Mouse (Mus musculus): Measurements from ENCODE around the gene Hipk2.

Hipk2 gene

DNA sequence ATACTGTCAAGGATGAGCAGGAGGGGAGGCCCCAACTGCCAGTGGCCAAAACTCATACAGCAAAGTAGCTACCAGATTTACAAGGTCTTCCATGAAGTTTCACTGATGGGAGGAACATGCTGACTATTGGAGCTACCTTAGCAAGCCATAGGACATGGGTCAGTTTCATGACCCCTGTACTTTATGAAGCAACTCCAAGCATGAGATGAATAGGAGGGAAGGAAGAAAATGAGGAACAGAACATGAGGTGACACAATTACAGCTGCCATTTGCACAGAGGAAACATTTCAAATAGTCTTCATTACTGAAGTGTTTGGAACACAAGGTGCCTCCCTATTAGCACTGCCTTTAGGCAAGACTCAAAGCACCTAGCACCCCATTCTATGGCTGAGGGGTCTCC, 10.2 kb downstream of the Hipk2 start:
- no peak for DNase-seq

DNA sequence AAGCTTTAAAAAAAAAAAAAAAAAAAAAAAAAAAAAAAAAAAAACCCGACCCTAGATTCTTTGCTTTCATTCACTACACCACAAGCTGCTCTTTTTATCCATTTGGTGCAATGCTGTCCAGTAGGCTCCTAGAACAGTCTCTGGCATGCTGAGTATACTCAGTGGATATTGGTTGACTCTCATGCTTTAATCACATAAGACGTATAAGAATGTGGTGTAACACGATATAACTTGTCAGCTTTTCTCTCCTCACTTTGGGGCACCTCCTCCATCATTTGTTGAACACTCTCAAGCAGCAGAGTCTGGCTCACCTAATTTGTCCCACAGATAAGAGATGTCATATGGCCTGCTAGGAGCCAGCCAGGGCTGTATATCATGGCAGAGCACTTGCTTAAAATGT, 12.4 kb downstream of the Hipk2 start:
- DNase-seq: no peak

DNA sequence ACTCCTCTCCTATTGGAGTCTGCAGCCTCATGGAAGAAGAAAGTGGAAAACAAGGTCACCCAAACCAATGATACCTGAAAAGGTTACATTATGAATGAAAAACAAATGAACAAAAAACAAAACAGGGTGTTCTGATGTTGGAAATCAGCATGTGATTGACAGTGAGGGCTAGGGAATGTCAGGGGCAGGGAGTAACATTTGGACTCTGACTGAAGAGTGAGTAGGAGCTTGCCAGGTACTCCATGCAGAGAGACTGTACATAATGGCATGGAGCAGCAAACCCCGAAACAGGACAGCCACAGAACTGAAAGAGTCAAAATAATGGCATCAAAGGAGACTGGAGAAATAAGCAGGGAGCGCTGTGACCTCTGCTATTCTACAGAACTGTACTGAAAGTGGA, 15.7 kb downstream of the Hipk2 start:
- DNase-seq: no peak

DNA sequence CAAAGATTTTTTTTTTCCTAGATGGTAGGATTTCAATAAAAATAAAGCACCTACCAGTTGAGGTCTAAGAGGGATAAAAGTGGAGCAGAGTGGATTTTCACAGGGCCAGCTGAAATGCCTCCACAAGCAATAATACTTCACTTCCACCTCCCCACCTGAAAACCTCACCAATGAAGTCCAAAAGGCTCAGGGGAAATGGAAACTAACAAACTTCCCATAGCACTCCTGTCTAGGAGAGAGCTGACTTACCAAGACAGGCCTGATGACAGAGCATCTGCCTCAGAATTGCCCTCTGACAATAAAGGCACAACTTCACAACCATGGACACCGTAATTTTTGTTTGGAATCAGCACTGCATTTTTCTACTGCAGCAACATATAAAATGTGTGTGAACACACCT, 16.1 kb downstream of the Hipk2 start:
- DNase-seq: no peak

DNA sequence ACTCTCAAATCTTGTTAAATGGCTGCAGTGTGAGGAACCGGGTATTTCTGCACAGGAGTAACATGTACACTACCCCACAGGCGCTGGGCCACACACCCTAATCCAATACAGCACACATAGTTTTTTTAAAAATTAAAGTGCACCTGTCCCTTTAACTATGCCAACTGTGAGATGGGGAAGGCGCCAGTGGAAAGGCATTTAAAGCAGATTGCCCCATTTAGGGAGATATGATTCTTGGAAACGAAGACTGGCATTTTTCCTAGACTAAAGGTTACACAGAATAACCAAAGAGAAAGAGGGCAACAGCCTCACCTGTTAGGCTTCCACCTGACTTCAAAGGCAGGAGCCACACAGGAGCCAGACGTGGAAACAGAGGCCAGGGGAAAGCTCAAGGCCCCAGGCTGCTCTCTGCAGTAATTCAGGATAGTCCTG, 22.4 kb downstream of the Hipk2 start:
- DNase-seq: peak; percentile 28

DNA sequence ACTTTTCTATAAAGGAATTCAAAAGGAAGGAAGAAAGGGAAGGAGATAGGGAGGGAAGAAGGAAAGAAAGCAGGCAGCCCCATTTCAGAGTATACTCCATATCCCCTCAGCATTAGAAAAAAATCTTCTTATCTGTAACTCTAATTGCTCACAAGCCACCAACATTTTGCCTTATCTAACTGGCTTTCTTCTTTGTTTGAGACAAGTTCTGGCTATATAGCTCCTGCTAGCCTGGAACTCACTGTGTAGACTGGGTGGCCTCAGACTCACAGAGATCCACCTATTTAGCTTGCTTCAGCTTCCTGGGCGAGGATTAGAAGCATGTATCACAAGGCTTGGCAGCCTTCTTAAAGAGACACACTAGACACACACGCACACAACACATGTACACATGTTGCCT, 24.2 kb downstream of the Hipk2 start:
- no peak for DNase-seq

DNA sequence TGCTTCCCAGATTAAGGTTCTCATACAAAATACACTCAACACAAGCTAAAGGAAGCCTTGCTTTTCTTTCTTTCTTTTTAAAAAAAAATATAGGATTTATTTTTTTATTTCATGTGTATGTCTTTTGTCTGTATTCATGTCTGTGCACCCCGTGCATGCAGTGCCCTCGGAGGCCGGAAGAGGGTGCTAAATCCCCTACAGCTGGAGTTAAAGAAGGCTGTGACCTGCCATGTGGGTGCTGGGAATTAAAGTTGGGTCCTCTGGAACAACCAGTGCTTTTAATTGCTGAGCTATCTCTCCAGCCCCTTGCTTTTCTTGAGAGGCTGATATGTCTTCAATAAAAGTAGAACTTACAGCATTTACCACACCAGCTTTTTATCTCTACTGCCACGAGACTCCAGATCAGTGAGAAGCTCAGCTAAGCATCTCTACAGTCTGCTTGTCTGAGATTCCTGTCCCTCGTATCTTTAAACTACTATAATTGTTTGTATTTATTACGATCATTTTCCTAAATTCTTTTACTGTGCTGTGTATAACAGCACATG, 25.2 kb downstream of the Hipk2 start:
- no peak for DNase-seq

DNA sequence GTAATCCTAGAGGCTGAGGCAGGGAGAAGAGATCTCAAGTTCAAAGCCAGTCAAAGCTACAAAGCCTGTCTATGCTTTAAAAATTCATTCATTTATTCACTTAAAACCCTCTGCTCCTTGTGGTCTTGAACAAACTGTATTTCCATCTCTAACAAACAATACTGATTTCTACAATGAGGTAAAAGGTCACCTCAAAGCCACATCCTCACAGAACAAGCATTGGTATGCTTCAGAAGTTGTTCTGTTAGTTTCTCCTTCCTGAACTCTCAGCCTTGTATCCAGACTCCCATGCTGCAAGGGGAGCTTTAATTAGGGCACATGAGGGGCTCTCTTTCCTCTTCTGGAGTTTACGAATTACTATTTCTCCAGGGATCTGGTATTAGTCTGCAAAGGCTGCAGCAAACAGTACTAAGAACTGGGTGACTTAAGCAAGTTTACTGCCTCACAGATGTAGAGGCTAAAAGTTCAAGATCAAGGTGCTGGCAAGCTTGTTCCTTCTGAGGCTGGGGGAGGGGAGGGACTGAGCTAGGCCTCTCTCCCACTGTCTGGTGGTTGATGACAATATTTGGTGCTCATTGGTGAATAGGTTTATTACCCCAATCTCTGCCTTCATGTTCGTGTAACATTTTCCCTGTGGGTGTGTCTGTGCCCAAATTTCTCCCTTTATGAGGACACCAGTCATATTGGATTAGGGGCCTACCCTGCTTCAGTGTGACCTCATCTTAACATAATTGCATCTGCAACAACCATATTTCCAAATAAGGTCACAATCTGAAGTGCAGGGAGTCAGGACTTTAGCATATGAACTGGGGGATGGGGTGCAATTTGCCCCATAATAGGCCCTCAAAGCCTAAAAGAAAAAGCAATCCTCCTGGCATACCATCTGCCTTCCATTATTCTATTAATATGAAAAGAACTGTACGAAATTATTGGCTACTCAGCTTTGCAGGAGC, 27.7 kb downstream of the Hipk2 start:
- DNase-seq: no peak

DNA sequence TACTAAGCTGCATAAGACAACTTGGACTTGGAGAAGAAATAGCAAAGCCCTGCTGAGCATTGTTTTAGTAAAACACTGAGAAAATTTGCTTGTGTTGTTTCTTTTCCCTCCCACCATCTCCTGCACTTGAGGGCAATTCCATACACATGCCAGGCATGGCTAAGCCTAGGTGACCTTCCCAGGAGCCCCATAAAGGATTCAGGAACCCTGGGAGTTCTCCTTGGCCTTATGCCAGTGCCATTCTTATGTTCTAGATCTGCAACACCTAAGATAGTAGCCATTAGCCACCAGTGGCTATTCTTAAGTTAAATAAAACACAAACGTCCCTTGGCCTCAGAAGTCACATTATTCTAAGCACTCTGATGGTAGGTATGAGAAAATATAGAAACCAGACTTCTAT, 28.5 kb downstream of the Hipk2 start:
- DNase-seq: no peak

DNA sequence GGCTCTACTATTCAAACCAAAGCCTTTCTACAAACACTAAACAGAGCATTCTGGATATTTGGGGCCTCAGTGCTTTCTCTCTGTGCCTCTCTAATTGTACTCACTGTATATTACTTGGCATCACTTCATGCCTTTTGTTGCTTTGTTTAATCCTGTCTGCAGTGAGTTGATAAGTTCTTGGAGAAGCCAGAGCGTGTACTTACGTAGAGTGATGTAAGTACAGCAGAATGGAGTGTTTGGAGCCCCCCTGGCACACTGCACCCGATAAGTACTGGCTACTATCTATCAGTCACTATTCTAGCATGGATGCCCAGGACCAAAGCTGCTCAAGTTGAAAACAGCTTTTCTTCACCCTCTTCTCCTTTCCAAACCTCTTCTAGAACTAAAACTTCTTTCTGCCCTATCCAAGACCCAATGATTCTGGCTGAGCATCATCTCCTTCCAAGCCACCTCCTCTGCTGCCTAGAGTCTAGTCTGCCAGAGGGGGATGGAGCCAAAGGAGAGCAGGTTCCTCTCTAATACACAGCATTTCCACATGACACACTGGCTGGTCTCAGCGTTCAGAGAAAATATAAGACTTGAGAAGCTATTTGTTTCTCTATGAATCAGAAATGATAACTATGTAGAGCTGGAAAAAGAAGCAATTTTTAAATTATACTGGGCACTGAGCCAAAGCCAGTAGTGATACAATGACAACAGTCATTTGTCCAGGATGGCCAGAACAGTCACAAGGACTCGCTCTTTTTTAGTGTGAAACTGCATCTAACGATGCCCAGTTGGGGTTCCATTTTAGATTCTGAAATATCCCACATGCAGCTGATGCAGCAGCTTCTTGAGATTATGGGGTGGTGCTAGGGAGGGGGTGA, 29.4 kb downstream of the Hipk2 start:
- DNase-seq: no peak

DNA sequence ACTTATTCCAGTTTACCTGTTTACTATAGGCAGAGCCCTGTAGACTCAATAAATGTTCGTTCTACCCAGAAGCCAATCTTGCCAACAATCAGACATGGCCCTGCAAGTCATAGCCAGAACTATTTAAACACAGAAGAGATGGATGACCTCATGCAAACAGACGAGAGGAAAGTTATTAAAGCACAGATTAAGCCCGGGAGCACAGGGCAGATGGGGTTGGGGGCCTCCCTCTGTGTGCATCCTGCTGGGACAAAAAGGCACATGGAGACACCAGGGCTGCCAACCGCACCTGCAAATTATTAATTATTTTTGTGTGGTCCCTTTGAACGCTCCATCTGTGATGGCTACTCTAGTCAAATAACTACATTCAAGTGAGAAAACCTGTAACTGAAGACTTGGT, 30.1 kb downstream of the Hipk2 start:
- no peak for DNase-seq

DNA sequence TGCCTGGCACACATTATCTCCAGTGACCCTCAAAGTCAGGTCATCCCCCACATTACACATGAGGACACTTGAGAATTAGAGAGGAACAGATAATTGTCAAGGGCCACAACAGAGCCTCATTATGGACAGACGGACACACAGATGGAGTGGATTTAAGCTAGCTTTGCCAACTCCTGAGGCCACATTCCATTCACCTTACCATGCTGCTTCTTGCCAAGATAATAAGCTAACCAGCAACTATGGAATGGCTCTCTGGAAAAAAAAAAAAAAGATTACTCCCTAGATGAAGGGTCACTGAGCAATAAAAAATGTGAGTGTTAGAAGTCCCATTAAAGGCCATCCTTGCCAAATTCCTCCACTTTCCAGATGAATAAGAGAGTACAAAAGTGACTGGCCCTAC, 30.8 kb downstream of the Hipk2 start:
- DNase-seq: no peak

DNA sequence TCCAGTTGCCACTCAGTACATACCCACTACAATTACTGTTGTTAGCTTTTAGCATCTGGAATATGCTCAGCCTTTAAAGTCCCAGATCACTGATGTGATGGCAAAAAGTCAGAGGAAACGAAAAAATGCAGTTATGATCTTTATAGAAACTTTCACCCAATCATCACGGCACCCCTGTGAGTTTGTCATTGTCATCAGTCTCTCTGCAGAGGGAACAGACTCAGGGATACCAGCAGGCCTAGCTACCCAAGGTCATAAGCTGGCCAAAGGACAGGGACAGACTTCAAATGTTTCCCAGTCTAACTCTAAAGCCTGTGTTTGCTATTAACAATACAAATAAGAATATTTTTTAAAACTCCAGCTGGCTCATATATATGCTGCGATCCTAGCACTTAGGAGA, 34.4 kb downstream of the Hipk2 start:
- no peak for DNase-seq

DNA sequence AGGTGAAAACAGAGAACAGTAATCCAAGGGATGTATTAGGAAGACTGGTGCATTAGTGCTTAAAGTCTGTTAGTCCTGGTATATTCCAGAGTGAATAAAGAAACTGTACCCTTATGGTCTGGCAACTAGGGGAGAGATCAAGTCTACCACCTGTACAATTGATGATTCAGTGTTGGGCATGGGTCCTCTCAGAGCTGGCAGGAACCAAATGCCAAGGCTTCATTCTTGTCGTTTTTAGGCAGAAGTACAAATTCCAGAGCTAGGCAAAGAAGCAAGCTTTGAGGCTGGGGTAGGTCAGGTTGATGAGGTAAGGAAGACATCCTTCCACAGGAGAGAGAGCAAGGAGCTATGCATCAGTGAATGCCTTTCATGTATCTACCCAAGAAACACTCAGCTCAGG, 35.2 kb downstream of the Hipk2 start:
- no peak for DNase-seq

DNA sequence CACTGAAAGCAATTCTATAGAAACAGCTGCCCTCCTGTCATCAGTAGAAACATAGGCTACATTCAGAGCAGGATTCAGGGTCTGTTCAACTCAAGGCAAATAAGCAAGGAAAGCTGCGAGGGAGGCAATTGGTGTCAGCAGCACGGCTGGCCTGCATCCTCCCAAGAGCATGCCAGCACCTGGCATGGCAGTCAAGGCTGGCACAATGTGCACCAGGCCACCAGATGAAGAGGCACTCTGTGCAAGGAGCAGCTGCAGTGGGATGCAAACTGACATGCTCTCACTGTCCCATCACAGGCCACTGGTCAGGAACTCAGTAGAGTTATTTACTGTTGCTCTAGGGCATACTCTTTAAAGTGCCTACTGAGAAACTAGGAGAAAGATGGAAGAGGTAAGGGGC, 35.6 kb downstream of the Hipk2 start:
- DNase-seq: no peak

DNA sequence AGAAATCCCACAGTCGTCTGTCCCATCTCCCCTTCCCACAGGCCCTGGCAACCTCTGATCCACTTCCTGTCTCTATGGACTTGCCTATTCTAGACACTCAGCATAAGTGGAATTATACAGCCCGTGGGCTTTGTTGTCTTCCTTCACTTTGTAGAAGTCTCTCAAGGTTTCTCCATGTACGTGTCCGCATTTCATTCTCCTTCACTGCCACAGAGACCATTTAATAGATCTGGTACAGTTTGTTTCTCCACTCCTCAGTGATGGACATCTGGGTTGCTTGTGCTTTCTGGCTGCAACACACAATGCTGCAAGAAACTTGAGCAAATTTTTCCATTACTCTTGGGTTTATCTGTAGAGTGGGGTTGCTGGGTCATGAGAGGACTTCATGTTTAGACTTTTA, 36.1 kb downstream of the Hipk2 start:
- no peak for DNase-seq

DNA sequence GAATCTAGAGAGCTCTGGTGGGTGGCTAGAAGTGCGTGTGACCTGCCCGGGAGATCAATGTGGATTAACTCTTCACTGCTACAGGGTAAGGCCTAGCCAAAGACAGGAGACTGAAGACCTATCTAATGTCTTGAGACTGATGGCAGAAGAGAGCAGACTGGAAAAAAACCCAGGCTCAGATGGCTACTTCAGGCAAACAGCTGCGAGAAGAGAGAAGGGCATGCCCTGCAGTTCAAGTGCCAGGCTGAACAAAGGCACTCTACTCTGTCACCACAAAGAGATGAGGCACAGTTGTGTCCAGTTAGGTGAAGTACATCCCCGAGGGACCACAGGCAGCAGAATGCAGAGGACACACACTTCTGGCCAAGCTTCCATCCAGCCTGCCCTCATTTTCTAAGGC, 37.9 kb downstream of the Hipk2 start:
- no peak for DNase-seq

DNA sequence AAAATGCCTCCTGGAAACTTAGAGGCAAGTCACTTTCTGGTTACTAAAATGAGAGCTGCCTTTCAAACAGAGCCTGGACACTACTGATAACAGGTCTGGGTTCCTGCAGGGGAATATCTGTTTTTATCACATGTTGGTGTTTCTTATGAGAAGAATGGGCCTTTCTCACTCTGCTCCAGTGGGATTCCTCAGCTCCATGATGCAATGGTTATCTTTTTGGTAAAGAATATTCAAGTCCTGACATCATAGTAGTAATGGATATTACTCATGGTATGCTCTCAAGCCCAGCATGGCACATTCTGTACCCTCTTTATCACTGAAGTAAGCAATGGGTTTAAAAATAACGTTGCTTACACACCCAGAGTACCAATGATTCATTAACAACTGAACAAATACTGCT, 40.7 kb downstream of the Hipk2 start:
- DNase-seq: no peak

DNA sequence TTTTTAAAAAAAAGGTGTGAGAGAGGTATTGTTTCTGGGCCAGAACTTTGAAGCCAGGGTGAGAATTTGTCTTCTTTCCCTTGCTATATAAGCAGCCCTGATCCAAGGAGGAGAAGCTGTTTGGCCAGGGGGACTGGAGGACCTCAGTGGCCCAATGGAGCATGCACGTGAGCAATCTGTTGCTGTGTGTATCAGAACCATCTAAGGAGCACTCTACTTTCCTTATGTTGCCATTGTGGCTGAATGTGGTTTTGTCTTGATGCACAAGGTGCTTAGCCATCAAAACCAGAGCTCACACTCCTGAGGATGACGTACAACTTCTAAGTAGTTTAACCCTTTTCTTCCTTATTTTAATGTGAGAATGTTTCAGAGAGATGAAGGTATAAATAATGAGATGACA, 41.2 kb downstream of the Hipk2 start:
- no peak for DNase-seq

DNA sequence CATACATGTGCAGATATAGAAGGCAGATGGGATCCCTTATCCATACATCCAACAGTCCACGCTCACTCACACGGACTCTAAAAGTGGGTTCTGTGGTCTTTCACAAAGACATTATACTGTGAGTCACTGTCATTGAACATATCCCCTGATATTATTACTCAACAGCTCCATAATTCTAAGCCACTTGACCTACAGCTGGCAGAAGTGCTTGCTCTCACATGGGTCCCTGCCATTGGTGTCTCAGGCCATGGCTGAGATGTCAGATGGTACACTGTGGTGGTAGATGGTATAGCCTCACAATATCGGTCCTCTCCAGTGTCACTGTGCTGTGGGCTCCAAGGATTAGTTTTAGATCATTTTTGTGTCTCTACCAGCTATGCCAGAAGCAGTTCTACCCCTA, 42.2 kb downstream of the Hipk2 start:
- DNase-seq: no peak

DNA sequence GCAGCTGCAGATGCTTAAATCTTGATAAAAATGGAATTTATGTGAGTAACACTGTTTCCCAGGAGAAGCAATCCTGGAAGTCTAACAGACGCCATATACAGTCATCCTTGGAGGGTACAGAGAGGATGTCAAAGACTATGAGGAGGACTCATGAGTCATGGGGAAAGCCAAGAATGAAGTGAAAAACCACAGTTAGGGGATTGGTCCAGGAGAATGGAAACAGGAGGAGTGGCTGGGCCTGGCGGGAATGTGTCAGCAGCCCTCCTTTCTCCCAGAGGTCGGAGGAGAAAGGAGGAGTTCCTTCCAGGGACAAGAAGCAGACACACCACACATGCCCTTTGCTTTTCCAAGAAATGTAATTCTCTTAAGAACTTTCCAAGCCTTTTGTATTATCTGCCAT, 46.5 kb downstream of the Hipk2 start:
- no peak for DNase-seq

DNA sequence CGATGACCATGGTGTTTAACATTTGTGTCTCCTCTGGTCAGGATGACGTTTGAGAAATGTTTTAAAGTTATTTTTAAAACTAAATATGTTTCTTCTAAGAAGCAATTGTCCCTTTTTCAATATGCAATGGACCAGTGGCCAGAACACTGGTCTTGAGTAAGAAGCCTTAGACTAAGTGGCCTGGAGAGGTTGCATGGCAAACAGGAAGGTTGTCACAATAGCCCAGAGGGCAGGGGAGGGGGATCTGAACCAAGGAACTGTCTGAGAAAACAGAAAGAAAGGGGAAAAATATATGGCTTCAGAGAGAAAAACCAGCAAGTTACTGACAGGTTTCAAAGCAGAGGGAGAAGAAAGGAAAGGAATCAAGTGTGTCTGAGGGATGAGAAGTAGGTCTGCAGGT, 47.8 kb downstream of the Hipk2 start:
- no peak for DNase-seq

DNA sequence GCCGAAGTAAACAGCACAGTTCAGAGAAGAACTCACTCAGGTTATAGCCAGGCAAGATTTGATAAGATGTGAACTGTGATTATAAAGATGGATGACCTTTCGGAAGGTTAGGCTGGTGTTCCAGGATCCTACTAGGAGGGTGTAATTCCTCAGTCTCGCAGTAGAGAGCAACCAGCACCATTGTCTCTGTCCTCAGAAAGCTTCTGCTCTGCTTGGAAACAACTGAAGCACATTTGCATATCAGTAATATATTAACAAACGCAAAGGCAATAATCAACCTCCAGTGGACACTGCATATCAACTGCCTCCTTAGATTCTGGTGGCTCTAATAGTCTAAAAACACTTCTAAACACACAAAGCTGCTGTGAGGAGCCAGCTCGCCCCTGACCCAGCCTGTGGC, 48.5 kb downstream of the Hipk2 start:
- DNase-seq: peak; percentile 38

DNA sequence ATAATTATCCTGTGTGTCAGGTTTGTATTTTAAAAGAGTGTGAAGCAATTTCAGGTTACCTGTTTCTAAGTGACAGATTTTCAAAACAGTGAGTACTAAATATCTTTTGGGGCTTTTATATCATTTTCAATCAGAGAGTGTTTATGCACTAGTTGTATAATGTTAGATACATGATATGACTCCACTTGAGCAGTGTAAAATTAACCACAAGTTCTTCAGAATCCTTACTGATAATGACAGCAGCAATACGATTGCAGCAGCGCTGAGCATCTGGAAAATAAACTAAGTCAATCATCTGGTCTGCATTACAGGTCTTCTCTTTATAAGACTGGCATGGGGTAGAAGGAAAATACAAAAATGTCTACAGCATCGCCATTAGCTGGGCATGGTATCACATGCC, 49.1 kb downstream of the Hipk2 start:
- DNase-seq: no peak

Data from kidney, adult 18-20 months (tissue).